Mouse (Mus musculus) CD8-positive naive resting alpha-beta T cell, adult 2 months (primary cell): ENCODE results near the gene Slc7a10.

Experiments
- DNase-seq, 2 experiments: peaks; one replicate each; pipeline ENCODE4 v3.0.0; 2022; ENCODE audit warnings: low read depth in 2 of 2, low spot score in 2 of 2

Slc7a10 gene

DNA sequence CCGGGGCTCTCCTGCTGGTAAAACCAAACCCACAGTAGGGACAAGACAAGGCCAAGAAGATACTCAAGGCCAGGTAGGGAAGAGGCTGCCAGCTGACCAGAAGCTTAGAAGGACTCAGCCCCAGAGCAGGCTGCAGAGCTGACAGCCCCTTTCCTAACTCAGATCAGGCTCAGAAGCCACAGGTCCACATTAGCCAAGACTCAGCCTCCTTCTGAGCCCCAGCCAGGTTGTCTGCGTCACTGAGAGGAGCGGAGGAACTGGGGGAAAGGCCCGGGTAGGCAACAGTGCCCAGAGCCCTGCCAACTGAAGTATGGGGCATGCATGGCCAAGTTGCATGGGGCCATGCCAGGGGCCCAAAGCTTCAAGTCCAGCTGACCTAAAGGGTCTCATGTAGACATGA is 13.7 kb upstream of the Slc7a10 start:
- DNase-seq: no peak

DNA sequence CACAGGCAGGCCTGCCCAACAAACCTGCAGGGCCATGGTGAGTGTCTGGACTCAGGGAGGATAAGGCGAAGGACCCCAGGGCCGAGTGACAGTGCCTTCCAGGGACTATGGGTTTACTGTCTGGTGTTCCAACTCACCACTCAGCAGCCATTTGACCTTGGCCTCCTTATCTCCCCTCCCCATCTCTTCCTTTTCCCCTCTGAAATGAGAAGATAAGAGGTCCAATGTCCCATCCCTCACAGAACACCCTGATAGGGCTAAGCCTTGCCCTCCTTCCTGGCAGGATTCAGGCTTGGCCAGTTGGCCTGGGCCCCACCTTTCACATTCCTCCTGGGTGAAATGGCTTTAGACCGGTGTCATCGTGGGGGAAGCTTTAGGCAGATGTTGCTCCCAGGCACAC is 10.7 kb upstream of the Slc7a10 start:
- DNase-seq: no peak

DNA sequence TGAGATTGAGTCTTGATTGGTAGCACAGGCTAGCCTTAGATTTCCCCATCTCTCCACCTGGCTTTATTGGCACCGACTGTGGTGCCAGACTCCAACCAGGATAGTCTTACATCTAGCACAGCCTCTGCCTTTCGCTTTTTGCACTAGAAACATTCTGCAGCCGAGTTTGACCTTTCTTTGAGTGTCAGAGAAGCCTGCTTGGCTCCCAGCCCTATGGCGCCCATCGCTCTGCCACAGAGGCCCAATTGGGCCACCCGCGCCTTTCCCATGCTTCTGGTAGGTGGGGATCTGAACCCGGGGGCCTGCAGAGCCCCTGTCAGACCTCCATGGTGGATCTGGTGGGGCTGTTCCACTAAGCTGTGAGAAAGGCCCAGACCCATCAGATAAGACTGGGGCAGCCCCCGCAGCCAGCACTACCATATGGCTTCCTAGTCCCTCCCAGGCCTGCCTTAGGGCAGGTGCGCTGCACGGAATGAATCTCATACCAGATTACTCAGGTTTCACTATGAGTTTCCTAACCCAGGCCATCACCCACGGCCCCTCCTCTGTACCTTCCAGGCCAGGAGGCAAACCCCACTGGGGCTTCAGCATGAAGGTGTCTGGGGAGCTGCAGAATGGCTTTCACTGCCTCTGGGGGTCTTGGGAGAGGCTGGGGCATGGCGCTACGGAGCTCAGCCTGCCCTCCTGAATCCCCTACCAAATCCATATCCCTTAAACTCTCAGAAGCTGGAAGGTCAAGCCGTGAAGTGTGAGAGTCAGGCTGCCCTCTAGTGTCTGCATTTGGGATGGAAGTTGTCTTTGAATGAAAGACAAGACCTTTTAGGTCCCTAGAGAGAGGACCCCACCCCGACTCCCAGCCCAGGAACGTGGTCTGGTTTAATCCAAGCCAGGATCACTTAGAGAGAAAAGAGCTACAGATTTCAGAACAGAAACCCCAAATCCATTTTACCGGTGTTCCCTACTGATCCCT is 9.5 kb upstream of the Slc7a10 start:
- no peak for DNase-seq

DNA sequence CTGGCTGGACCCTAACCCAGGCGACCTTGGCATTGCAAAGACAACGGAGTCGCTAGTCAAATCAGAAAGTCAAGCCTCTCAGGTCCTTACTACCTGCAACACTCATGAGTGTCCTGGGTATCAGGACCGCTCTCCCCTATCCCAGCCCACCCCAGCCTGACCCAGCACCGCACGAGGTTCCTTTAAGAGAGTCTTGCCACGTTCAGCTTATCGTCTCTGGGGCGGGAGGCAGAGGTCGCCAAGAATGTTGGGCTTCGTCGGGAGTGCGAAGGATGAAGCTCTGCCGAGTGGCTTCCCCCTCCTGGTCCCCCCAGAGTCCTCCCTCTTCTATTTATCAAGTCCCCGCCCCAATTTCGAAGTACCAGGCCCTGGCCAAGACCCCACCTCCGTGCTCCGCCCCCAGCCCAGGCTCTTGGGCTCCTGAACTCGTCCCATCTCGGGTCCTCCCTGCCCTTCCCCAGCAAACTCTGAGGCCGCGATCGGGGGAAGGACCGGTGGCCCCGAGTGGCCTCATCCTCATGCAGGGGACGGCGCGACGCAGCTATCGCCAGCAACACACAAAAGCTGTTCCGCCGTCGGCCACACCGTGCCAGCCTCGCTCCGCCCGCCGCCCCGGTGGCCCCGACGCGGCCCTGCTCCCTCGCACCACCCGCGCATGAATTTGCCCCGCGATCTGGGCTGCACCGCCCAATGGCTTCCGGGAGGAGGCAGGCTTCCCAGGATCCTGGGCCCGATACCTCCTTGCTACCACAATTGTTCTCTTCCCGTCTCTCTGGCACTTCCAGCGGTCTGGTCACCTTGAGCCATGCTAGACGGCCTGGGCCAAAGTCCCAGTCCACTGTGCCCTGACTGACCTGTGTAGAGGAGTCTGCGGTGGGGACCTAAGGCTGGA is 1.1 kb upstream of the Slc7a10 start:
- no peak for DNase-seq

DNA sequence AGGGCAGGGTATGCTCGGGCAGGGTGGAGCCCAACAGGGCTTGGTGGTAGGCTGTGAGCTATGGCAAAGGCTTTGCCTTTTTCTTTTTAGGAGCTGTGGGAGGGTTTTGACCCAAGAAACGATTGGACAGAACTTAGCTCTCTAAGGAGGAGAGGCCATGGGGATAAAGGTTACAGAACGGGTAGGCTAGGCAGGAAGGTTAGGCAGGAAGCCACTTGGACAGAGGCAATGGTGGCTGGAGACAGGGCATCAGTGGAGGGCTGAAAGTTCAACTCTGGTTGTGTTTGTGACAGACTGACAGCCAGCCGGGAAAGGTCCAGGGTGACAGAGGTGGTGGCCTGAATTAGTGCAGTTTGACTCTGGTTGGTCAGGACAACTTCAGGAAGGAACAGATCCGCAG is 3.5 kb downstream of the Slc7a10 start:
- no peak for DNase-seq

DNA sequence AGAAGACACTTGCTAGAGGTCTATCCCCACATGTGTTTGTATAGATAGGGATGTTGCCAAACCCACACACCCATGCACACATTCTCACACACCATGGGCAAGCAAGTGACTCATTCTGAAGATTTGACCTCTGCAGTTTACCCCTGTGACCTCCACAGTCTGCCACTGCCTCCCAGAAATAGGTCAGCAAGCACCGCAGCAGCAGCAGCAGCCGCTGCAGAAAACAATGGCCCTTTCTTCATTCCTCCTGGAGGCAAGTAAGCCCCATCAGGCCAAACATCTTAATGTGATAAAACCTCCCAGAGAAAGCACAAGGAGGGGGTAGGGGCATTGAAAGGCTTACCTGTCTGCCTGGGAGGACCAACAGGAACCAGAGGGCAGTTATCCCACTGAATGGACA is 5.1 kb downstream of the Slc7a10 start:
- no peak for DNase-seq

GRCm38 (mm10) chr7:35197022-35197421 is 10.8 kb downstream of the Slc7a10 start:
- DNase-seq: no peak

DNA sequence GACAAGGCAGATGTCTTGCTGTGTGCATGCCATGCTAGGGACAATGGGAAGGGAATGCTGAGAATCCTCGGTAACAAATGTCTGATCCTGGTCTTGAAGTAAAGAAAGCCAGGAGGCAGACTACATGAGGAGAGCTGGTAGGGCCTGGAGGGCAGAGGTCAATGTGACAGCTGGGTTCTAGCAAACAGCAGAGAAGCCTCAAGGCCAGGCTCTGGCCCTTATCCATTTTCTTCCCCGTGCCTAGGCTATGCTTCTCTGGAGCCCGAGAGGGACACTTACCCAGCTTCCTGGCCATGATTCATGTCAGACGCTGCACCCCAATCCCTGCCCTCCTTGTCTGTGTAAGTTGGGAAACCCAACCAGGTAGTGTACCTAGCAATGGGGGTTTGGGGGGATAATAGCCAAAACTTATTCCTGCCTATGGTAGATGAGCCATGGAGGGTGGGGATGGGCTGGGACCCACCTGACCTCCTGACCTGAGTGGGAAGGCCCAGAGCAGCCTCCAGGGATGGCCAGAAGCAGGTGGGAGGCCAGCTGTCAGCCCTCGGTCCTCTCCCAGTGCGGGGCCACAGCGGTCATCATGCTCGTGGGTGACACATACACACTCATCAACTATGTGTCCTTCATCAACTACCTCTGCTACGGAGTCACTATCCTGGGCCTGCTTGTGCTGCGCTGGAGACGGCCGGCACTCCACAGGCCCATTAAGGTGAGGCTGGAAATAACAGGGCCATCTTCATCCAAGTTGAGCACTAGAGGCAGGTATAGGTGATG is 13.0 kb downstream of the Slc7a10 start:
- no peak for DNase-seq

GRCm38 (mm10) chr7:35199755-35200154 is 13.6 kb downstream of the Slc7a10 start:
- DNase-seq: no peak

DNA sequence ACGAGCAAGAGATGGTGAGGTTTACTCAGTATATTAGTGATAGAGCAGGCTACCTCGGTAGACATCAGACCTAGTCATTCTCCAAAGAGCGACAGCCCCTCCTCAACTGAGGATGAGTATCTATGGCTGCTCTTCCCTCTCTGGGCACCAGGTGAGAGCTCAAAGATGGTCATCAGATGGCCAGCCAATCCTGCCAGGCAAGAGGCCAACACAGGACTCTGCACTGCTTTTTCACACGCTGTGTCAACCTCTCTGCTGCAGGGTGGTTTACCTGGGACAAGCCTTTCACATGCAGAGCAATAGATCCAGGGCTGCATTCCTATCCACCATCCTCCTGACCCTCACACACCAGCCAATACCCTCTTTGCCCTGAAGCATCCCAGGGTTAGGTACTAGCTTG is 25.6 kb downstream of the Slc7a10 start:
- no peak for DNase-seq

- DNase-seq: no peak
Observed at GRCm38 (mm10) chr7:35214442-35215222, 28.4 kb downstream of the Slc7a10 start.

DNA sequence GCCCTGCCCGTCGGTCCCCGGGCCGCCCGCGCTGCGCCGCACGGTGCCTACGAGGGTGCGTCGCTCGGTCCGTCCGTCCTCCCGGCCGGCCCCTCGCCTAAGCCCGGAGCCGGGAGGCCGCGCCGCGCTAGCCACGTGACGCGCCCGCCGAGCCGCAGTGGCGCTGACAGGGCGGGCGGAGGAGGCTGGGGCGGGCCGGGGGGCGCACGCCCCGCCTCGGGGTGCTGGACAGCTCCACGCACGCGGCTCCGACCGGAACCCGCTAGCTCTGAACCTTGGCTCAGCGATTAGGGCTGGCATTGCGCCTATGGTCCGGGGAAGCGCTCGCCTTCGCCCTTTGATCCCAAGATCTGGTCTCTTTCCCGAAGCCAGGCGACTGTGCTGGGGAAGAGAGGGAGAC is 29.0 kb downstream of the Slc7a10 start, which contains the start of gene Lrp3:
Gene Lrp3, minus strand, starts transcription at position 274 of the 400 bp plus-strand sequence.
- DNase-seq: no peak

GRCm38 (mm10) chr7:35215731-35216130 is 29.5 kb downstream of the Slc7a10 start:
- DNase-seq: no peak

GRCm38 (mm10) chr7:35220694-35221365 is 34.6 kb downstream of the Slc7a10 start:
- DNase-seq: no peak

DNA sequence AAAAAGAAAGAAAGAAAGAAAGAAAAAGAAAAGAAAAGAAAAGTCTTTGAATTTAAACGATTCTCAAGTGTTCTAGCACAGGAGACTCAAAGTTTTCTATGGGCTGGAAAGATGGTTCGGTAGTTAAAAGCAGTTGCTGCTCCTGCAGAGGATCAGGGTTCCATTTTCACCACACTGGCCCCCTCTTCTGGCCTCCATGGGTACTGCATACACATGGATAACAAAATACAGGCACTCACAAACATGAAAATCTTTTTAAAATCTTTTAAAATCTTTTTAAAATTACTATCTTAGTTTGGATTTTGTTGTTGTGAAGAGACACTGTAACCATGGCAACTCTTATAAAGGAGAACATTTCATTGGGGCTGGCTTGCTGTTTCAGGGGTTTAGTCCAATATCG is 44.1 kb downstream of the Slc7a10 start:
- DNase-seq: no peak

- no peak for DNase-seq
Observed at GRCm38 (mm10) chr7:35232796-35233455, 46.7 kb downstream of the Slc7a10 start.

GRCm38 (mm10) chr7:35233861-35234260 is 47.7 kb downstream of the Slc7a10 start:
- DNase-seq: no peak

- DNase-seq: peak; percentile 99
Observed at GRCm38 (mm10) chr7:35234361-35235245, 48.4 kb downstream of the Slc7a10 start.
